18 mouse cellular contexts compared by ENCODE assay signal in the genomic region with DNA sequence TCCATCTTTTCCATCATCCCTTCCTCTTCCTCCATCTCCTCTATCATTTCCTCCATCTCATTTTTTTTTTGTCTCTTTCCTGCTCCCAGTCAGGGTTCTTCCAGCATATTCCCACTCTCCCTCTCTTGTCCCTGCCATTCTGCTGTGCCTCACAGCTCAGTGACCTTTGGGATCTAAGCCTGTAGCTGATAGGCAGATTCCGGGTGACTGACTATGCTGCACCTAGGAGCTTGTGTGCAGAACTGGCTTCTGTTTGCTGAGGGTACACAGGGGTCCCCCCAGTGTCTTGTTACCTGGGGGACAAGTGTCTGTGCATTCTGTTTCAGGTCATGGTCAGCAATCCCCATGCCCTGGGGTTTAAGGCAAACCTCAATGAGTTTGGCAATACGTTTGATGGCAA. TPM values are rescaled to one million over a fixed set of nuclear protein-coding genes. Genes with fewer than 3 reads are reported as not detected.
"Had no signal": no experiment of that assay in that cellular context is flagged by ENCODE, and none has a peak within 500 bp of the region (broad histone marks: within the 10 kb centered on the region; RNA-seq: fewer than 3 reads in every experiment).

No protein-coding gene starts in this region.

- DNase-seq: lung, adult 2 months; lung, postnatal 14 days; lung, postnatal 36 days; right cerebral cortex, postnatal 14 days; thymus, adult 2 months; thymus, postnatal 25 days; thymus, postnatal 4 days had no signal

- H3K9ac ChIP-seq: lung, embryonic 15.5 days; midbrain, embryonic 13.5 days; midbrain, embryonic 15.5 days; neural tube, embryonic 12.5 days; stomach, embryonic 15.5 days had no signal

- H3K27me3 ChIP-seq: lung, embryonic 15.5 days; midbrain, embryonic 13.5 days; midbrain, embryonic 15.5 days; neural tube, embryonic 12.5 days; stomach, embryonic 15.5 days had no signal

- H3K27ac ChIP-seq: lung, embryonic 15.5 days; macrophage; midbrain, embryonic 13.5 days; midbrain, embryonic 15.5 days; neural tube, embryonic 12.5 days; stomach, embryonic 15.5 days; stomach, postnatal 0 days had no signal

- ATAC-seq: lung, postnatal 0 days; midbrain, embryonic 13.5 days; midbrain, embryonic 15.5 days had no signal

- H3K36me3 ChIP-seq: lung, embryonic 15.5 days; midbrain, embryonic 13.5 days; midbrain, embryonic 15.5 days; neural tube, embryonic 12.5 days; stomach, embryonic 15.5 days had no signal

- H3K4me3 ChIP-seq: lung, embryonic 15.5 days; megakaryocyte, embryonic 14.5 days; midbrain, embryonic 13.5 days; midbrain, embryonic 15.5 days; neural tube, embryonic 12.5 days; stomach, embryonic 15.5 days had no signal

- H3K4me2 ChIP-seq: lung, embryonic 15.5 days; midbrain, embryonic 11.5 days; midbrain, embryonic 13.5 days; midbrain, embryonic 15.5 days; neural tube, embryonic 12.5 days; stomach, embryonic 15.5 days had no signal

- H3K9me3 ChIP-seq: lung, embryonic 15.5 days; megakaryocyte, embryonic 14.5 days; midbrain, embryonic 13.5 days; midbrain, embryonic 15.5 days; neural tube, embryonic 12.5 days; stomach, embryonic 15.5 days had no signal

- H3K4me1 ChIP-seq: lung, embryonic 15.5 days; midbrain, embryonic 13.5 days; midbrain, embryonic 15.5 days; neural tube, embryonic 12.5 days; stomach, embryonic 15.5 days had no signal

RNA-seq across cellular contexts. Expression of gene Catsperd, which starts 26.8 kb away (rescaled TPM):
- total RNA-seq: neutrophil, adult 5-6 weeks had no signal
- polyA plus RNA-seq: macrophage had no signal
